Mouse (Mus musculus): Measurements from ENCODE around the gene Arr3.

The Arr3 gene

GRCm38 (mm10) chrX:100605314-100605713 lies at the start of gene Arr3:
Gene Arr3, plus strand, starts transcription at chrX:100605497.
- DNase-seq (ENCODE audit: low spot score in 2 of 2) = no peak

DNA sequence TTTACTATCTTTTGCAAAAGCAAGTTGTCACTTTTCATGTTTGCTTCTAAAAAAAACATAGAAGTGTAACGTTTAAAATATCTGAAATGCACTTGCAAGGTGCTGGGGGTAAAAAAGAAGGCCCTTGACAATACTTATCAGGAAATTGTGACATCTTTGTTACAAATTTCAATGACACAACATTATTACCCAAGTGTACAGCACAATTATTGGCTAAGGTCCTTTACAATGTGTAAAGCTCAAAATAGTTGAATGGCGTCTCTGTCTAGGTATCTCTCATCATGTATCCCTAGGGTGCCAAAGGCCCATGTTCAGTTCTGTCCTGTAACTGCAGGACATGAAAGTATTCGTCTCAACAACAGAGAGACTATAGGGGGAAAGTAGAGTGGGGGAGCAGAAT lies 49.3 kb upstream of the Arr3 start:
- no peak for DNase-seq (ENCODE audit: low spot score in 2 of 2)

- DNase-seq (ENCODE audit: low spot score in 2 of 2) = no peak
Measured at GRCm38 (mm10) chrX:100565696-100566095, 39.6 kb upstream of the Arr3 start.

- no peak for DNase-seq (ENCODE audit: low spot score in 2 of 2)
Measured at GRCm38 (mm10) chrX:100571951-100572350, 33.3 kb upstream of the Arr3 start, which contains the start of gene Awat1. Gene Awat1, plus strand, starts transcription at chrX:100572251.

GRCm38 (mm10) chrX:100594791-100595190 lies 10.5 kb upstream of the Arr3 start, which contains the start of gene P2ry4:
Gene P2ry4, minus strand, starts transcription at chrX:100594869.
- no peak for DNase-seq (ENCODE audit: low spot score in 2 of 2)

GRCm38 (mm10) chrX:100597439-100597838 lies 7.9 kb upstream of the Arr3 start:
- DNase-seq (ENCODE audit: low spot score in 2 of 2) = no peak

DNA sequence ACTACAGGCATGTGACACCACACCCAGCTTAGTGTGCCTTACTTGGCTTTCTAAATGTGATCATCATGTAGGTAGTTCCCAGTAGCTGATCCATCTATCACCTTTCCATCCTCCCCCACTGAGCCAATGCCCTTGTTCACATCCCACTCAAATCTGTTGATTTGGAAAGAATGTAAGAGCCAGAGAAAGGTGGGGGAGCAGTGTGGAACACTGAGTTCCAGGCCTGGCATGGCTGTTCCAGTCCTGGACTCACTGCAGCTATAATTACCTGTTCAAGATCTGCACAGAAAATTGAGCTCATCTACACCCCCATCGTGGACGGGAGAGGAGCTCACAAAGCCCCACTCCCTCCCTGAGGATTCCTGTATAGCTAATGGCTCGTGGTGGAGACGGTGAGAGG lies 5.5 kb upstream of the Arr3 start:
- DNase-seq (ENCODE audit: low spot score in 2 of 2) = no peak

DNA sequence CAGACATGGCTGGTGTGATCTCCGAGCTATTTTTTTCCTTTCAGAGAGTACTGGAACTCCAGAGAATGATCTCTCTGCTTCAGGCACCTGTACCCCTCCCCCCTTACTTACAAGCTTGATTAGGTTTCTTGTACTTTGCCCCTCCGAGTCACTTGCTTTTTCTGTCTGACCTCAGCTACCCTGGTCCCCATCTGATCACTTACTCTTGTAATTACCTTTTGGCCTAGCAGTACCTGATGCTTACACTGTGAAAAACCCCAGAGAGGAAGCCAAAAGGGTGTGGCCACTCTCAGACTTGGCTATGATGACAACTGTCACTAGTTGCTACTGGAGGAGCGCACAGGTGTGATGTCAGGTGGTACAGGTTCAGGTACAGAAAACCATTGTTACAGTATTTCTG lies 13.2 kb downstream of the Arr3 start:
- no peak for DNase-seq (ENCODE audit: low spot score in 2 of 2)

DNA sequence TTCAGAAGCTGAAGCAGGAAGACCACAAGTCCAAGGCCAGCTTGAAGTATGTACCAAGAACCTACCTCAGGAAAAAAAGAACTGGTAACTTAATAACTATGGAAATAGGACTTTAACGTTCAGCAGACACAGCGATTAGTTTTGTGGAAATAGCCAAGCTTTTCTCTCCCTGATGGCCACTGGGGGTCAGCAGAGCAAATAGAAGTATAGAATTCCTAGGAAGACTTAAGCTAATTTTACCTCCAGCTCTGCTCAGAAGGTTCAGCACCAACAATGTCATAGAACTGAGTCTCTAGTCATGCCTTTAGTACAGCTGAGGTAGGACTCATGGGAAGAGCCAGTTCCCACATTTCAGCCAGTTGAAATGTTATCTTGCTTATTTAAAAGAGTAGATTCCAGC lies 16.1 kb downstream of the Arr3 start:
- no peak for DNase-seq (ENCODE audit: low spot score in 2 of 2)

- peak in 1 of 2 experiments; percentile 12 for DNase-seq (ENCODE audit: low spot score in 2 of 2)
Measured at GRCm38 (mm10) chrX:100624242-100624641, 18.9 kb downstream of the Arr3 start.

- DNase-seq (ENCODE audit: low spot score in 2 of 2) = no peak
Measured at GRCm38 (mm10) chrX:100625146-100625545, 19.8 kb downstream of the Arr3 start.

DNA sequence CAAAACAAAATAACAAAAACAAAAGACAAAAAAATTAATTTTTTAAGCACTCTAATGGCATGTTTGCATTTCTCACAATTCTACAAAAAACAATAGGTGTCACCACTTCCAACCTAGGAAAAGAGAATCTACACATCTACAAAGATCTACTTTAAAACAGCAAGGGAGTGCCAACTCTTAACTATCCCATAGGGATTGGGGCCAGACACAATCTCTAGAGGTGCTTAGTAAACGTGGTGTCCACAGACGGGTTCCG lies 20.2 kb downstream of the Arr3 start, which contains the start of gene Kif4:
Gene Kif4, plus strand, starts transcription at position 192 of the 256 bp plus-strand sequence.
- no peak for DNase-seq (ENCODE audit: low spot score in 2 of 2)

DNA sequence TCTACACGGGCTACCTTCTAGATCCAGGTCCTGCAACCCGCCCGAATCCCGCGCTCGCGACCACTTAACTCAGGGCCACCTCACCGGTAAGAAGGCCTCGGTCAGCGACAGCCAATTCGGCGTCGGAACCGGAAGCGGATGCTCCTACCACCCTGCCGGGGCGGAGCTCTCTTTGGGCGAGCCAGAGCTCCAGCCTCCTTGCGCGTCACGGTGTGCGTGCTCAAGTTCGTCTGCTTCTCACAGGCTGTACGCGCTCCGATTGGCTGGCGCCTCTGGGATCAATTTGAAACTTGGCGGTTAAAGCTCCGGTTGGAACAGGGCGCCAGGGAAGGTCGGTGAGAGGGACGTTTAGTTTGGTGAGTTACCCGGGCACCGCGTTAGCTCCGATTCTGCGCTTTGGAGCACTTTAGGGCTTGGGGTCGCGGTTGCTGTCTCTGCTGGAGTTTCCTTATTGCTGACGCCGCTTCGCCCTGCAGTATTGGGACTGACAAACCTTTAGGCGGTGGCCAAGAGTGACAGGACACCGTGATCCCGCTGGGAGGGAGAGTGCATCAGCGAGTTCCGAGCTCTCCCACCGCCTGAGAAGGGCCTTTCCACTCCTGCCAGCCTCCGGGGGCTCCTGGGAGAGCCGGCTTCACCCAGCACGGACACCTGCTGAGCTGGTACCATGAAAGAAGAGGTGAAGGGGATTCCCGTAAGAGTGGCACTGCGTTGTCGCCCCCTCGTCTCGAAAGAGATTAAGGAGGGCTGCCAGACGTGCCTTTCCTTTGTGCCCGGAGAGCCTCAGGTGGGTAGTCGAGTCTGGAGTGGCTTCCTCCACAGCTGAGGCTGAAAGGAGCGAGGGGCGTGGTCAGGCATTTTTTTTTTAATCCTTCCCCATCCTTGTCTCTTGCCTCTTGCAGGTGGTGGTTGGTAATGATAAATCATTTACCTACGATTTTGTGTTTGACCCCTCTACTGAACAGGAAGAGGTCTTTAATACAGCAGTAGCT lies 20.8 kb downstream of the Arr3 start, which contains the start of gene Pdzd11:
Gene Pdzd11, minus strand, starts transcription at position 767 of the 992 bp plus-strand sequence.
- DNase-seq (ENCODE audit: low spot score in 2 of 2) = peak; percentile 86 to 89

DNA sequence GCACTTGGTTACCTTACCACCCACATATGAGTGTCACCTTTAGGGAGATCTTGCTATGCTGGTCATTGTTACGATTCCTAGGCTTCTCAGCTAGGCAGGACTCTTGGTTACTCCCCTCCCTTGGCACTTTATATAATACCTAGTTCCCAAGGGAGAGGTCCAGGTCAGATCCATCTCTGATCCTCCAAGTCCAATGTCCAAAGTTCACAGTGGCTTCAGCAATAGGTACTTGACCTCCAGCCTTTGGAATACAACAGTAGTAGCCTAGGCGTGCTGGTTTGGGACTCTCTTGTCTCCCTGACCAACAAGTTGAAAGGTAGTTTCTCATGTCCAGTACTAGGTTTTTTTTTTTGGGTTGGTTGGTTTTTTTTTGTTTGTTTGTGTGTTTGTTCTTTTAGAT lies 23.8 kb downstream of the Arr3 start:
- DNase-seq (ENCODE audit: low spot score in 2 of 2) = no peak

- DNase-seq (ENCODE audit: low spot score in 2 of 2) = no peak
Measured at GRCm38 (mm10) chrX:100638477-100638876, 33.2 kb downstream of the Arr3 start.

GRCm38 (mm10) chrX:100652848-100653247 lies 47.6 kb downstream of the Arr3 start:
- no peak for DNase-seq (ENCODE audit: low spot score in 2 of 2)

DNA sequence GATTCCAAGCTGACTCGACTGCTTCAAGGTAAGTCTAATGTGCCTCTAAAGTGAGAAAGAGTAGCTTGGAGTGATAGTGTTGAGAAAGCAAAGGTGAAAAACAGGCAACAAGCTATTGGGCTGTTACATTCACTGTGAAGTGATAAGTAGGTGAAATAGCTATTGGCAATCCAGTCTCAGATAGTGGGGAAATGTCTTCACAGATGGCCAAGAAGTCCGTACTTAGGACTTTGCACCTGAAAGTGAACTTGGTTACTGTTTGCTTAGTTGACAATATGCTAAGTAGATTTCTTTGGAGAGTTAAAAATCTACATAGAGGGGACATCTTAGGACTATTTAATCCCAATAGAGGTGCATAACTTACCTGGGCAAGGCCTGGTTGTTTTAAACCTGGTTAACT lies 59.5 kb downstream of the Arr3 start:
- no peak for DNase-seq (ENCODE audit: low spot score in 2 of 2)
